Mouse (Mus musculus): ENCODE measurements around the gene Olfr681.
"Not testable (repeated sequence)": the region's sequence is repeated elsewhere in the genome, so short reads cannot be mapped to it uniquely, and the experiment has no call there.

Olfr681 gene

DNA sequence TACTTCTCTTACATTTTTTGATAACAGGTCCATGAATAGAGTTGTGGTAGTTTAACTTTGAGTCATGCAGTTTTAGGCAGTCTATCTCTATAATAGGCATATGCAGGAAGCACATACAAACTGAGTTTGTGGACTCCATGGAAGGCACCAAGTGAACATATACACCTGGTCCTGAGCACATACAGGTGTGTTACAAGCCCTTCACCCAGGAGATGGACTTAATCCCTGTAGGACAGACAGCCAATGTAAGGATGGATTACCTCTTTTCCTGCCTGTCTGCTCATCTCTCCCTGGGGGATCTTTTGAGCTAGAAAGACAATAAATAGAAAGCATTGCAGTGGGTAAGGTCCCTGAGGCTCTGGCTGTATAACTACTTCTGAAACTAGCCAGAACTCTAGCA lies at the start of gene Olfr681:
TSS of gene Olfr681 (plus strand) at position 301 of the 400 bp plus-strand sequence.
- no peak for DNase-seq (ENCODE audit: low spot score)

GRCm38 (mm10) chr7:105080905-105081304 lies 35.7 kb upstream of the Olfr681 start, which contains the start of gene Olfr679:
Gene Olfr679 (plus strand): TSS chr7:105081205.
- DNase-seq (ENCODE audit: low spot score) = no peak

DNA sequence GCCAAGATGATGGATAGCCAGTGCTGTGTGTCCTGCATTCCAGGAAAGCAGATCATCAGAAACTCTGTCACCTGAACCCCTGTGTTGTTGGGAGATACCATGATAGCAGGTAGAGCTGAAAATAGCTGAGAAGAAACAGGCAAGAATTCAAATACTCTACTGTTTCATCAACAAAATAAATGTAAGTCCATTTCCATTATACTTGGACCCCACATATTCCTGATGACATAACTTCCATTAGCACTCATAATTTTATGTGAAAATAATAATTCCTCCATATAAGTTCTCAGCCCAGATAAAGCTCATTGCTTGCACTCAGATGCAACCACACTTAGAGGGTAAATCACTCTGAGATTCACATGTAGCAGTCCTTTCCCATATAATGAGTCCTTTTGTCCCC lies 23.9 kb upstream of the Olfr681 start, which contains the start of gene Olfr680-ps1:
TSS of gene Olfr680-ps1 (minus strand) at position 101 of the 400 bp plus-strand sequence.
- not testable (repeated sequence) for DNase-seq (ENCODE audit: low spot score)

DNA sequence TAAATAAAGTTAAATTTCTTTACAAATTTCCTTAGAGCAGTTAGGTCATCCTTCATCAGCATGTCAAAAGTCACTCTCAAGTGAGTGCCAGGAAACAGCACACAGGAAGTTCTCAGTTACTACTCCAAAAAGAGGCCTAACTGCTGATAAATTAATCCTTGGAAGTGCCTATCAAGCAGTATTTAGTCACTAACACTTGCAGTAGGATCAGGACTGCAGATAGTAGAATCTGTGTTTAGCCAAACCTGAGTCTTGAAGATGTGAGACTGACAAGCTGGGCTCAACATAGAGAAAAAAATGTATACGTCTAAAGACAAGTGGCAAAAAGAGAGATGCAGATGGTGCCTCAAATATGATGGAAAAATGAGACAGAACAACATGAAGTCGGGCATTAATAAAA lies 24.6 kb downstream of the Olfr681 start:
- no peak for DNase-seq (ENCODE audit: low spot score)

DNA sequence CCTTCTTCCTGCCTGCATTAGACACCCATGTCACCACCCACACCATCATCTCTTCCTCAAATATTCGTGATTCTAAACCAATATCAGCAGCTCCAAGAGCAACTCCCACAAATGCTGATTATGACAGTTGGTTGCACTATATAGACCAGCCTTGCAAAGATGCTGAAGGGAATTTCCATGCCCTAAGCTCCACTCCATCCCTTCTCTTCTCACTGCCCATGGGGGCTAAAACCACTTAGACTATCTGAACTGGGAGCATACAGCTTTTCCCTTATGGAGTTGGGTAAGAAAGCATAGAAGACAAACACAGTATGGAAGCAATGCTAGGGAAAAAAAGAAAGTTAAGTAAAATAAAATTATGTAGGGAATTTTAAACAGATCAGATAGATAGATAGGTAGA lies 30.3 kb downstream of the Olfr681 start, which contains the start of gene Olfr683:
TSS of gene Olfr683 (minus strand) at position 101 of the 400 bp plus-strand sequence.
- no peak for DNase-seq (ENCODE audit: low spot score)

DNA sequence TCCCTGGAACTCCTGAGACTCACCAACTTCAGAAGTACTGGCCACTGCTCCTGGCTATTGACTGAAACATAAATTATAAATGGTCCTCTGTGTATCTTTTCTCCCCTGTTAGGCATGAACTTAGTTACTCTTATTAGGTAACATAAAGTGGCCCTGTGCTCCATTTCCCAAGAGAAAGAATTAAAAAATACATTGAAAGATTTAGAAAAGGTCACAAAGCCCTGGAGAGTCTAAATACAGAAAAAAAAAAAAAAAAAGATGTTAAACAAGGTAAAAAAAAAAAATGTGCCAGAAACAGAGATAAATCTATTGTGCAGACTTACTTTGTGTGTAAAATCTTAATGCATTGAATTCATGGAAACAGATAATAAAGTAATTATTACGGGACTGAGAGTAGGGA lies 46.9 kb downstream of the Olfr681 start, which contains the start of gene Olfr684:
TSS of gene Olfr684 (minus strand) at position 101 of the 400 bp plus-strand sequence.
- DNase-seq (ENCODE audit: low spot score) = no peak

DNA sequence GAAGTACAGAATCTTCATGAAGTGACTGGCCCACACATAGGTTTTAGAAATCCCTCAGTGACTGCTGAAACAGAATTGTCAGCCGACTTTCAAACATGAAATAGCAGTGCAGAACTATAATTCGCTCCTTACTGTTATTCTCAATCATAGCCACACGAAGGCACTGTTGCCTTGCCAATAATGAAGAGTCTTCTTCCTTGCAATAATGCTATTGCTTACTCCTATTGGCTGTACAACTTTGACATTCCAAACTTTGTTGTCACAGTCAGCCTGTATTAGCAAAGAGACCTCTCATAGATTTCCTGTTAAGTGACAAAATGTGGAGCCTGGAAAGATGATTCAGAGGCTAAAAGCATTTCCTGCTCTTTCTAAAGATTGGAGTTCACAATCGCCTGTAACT lies 54.1 kb downstream of the Olfr681 start:
- no peak for DNase-seq (ENCODE audit: low spot score)

All from T-cell, adult 2 months (primary cell).